Mouse (Mus musculus) ZHBTc4 (cell line): ENCODE results near the gene Chd2.
A peak's percentile ranks its signal among the peaks of the same experiment; 100 is the strongest.
"Not testable (repeated sequence)": the region's sequence is repeated elsewhere in the genome, so short reads cannot be mapped to it uniquely, and the experiment has no call there.

Source experiments
- DNase-seq: peaks from one replicate; pipeline ENCODE4 v3.0.0-alpha.2; 2011; ENCODE audit warnings: low read depth, low spot score

The Chd2 gene

DNA sequence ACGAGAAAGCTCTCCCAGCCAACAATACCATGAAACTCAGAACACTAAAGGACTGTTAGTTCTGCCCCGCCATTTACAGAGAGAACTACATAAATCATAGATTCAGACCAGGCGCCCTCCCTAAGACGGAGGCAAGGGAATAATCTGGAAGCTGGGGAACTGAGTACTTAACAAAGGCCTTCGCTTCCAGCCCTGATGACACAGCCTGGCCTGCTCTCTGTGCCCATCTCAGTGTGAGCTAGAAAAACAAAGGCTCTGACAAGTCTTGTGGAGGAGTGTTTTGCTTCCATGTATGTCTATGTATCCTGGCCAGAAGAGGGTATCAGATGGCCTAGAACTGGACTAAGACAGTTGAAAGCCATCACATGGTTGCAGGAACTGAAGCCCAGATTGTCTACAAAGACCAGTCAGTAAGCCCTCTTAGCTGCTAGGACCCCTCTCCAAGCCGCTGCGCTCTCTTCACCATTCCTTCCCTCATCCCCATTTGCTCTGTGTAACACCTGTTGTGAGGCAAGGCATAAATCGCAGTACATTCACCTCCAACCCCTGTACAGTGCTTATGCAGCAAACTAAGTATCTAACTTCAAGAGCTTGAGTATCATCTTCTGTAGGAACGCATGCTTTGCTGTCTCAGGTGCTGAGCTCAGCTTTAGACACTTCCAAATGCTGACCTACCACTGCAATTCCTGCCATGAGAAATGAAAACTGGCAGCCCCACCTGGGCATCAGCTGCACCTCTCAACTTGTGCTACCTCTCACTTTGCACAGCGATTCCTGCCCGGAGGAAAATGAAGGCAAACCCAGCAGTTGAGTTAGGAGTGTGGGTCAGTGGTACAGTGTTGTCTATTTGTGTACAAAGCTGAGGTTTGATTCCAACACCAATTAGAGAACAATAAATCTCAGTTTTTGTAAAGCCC lies 20.1 kb downstream of the Chd2 start:
- DNase-seq = no peak

DNA sequence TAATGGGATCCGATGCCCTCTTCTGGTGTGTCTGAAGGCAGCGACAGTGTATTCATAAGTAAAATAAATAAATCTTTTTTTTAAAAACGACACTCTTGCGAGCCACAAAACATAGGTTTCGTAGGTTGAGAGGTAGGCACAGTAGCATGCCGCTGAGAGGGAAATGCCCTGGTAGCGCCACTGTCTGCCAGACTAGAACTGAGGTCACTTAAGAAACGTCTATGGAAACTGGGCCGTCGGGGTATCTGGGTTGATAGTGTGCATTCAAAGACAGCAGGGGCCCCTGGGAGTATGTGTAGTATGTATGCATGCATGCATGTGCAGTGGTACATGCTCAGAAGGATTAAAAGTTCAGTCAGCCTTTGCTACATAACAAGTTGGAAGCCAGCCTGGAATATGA lies 21.4 kb downstream of the Chd2 start:
- DNase-seq = no peak

DNA sequence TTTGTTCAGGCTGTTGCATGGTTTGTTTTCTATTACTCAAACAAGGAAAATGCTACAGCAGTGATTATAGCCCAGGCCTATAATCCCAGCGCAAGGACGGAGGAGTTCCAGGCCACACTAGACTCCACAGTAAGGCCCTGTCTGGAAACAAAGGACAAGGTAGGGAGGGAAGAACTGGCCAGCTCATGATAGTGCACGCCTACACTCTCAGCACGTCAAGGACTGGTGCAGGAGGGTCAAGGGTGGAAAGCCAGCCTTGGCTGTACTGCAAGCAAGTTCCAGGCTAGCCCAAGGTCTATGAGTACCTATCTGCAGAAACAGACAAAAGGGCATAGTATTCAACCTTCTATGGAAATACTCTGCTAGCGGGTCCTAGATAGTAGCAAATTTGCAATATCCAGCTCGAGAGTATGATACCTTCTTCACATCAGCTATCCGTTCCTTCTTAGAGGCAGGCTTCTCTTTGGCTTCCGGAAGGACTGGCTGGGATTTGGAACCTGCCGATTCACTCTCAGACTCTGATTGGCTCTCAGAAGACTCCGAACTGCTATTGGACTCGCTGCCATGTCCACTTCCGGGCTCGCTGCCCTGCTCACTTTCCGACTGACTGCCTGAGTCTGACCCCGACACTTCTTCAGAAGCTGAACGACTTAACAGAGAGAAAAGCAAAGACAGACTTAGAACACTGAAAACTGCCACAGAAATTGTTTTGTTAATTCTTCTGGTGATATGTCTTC lies 22.4 kb downstream of the Chd2 start:
- DNase-seq = peak; percentile 75

DNA sequence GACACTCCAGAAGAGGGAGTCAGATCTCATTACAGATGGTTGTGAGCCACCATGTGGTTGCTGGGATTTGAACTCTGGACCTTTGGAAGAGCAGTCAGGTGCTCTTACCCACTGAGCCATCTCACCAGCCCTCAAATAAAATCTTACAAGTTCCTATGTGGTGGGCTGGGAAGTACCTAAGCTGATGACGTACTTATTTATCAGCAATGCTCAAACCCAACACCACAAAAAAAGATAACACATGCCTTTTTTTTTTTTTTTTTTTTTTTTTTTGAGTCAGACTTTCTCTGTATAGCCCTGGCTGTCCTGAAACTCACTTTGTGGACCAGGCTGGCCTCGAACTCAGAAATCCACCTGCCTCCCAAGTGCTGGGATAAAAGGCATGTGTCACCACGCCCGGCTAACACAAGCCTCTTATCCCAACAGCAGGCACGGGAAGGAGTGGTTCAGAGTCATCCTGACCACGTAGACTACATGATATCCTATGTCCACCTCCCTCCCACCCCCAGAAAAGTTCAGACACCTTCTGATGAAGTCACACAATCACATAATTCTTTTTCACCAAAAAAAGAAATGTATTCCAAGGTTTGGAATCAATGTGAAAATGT lies 23.2 kb downstream of the Chd2 start:
- not testable (repeated sequence) for DNase-seq

DNA sequence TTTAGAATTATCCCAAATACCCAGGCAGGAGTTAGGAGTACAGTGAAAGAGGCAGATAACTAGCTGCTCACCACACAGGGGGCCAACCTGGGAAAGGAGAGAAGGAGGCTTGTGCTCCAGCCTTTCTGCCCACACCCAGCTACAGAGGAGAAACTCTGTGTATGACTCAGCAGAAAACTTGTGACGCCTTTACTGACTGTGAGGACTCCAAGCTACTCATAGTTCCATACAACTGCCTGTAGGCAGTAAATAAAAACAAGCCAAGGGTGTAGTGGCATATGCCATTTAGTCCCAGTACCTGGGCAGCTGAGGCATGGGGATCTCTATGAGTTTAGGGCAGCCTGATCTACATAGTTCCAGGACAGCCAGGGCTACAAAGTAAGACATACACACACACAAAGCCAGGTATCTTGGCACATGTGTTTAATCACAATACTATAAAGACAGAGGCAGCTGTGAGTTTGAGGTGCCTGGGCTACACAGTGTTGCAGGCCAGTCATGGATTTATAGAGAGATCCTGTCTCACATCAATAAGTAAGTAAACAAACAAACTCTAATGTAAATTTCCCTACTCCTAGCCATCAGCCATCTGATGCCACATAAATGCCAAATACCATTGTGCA lies 24.1 kb downstream of the Chd2 start:
- DNase-seq = peak; percentile 72

DNA sequence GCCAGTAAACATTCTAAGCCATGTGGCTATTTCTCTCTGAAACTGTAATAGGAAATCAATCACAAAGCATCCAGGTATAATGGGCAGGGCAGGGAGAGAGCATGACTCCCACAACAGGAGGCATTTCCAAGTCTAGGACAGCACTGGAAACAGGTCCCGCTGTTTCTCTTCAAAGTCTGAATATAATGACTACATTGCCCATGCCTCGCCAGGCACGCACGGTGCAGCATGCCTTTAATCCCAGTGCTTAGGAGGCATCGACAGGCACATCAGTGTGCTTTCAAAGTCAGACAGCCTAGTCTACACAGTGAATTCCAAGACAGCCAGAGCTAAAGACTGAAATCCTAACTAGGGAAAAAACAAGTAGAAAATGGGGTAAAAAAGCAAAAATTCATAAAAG lies 24.8 kb downstream of the Chd2 start:
- peak; percentile 27 for DNase-seq

DNA sequence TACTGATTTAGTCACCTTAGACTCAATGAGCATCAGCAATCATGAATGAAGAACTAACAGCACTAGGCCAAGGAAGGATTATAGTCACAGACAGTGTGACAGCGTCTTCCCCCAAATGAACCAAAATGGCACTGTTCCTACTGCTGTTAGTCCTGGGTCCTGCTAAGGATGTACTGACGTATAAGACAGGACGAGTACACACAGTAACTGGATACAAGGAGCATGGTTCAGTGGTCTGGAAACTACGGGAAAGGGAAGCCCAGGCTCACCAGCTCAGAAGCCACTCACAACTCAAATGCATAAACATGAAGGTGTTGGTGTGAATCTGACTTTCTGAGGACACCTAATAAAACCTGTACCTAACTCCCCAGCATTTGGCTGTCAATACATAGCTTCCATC lies 27.1 kb downstream of the Chd2 start:
- DNase-seq = no peak

DNA sequence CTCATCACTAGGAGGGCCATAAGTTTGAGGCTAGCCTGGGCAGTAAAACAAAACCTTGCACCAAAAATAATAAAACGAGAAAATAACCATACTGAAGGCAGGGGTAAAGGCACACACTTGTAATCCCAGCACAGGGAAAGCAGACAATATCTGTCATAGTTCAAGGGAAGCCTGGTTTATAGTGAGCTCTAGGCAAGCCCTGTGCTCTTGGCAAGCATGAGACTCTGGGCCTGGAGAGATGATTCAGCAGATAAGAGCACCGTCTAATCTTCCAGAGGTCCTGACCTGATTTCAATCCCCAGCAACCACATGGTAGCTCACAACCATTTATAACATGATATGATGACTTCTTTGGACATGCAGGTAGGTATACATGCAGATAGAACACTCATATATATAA lies 29.2 kb downstream of the Chd2 start:
- no peak for DNase-seq

DNA sequence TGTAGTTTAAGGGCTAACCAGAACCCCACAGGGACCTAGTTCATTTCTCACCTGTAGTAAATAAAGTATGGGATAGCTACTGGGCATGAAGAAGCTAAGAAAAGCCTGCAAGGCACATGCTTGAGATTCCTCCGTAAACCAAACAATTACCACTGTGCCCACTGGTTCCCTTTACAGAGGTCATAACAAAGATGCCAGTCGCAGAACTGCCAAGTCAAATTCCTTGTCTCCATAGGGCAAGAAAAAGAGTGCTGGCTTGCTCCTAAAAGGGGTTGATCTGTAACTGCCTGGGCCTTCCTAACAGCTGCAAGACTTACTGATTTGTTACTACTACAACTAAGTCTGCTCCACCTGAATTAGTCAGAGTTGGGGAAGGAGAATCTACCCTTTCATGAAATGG lies 32.9 kb downstream of the Chd2 start:
- no peak for DNase-seq

DNA sequence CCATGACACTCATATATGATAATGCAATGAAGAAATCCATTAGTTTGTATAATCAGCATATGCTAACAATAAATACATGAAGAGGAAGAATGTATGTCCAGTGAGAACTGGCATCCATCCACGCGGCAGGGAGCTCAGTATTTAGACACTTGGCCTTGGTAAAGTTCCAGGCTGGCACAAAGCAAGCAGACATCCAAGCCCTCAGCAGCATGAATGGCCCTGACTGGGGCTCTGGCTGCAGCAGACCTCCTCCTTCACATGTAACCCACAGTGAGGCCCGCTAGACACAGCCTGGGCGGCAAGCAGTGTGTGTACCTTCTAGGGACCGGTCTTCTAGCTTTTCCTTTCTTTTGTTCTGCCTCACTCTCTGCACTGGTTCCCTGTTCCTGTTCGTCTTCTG lies 34.1 kb downstream of the Chd2 start:
- DNase-seq = no peak

DNA sequence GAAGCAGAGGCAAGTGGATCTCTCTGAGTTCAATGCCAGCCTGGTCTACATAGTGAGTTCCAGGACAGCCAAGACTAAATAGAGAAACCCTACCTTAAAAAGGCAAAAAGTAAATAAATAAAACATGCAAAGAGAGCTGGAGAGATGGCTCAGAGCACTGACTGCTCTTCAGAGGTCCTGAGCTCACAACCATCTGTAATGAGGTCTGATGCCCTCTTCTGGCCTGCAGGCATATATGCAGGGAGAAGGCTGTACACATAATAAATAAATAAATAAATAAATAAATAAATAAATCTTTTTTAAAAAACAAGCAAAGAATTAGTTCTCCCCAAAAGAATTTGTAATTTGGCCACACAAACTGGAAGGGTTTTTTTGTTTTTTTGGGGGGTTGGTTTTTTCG lies 34.8 kb downstream of the Chd2 start:
- peak; percentile 54 for DNase-seq

DNA sequence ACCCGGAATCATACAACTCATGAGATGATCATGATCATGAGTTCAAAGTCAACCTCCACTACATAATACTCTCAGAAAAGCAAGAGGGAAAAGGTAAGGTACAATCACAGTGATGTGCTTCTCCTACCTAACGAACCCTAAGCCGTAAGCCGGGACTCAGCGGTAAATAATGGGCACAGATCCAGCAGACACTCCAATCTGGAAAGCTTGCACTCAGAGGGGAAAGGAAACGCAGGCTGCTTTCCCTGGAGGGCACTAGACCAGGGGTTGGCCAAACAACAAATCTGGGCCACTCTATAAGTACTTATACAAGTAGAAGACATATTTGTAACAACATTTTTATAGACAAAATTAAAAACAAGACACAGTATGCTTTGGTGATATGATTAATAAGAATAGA lies 36.4 kb downstream of the Chd2 start:
- DNase-seq = no peak

DNA sequence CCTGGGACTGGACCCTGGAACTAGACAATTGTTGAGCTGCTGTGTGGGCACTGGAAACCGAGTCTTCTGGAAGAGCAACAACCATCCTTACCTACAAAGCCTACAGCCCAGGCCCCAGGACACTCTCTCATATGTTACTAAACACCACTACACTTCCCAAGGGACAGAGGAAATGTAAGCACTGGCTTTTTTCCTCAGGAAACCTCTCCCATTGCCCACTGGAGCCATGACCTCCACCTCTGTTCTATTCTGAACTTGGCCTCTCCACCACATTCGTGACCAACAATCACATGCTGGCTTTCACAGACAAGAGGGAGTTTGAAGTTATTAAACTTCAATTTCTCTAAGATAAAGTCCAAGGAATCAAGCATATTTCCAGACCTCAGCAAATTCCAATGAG lies 43.4 kb downstream of the Chd2 start:
- DNase-seq = no peak

DNA sequence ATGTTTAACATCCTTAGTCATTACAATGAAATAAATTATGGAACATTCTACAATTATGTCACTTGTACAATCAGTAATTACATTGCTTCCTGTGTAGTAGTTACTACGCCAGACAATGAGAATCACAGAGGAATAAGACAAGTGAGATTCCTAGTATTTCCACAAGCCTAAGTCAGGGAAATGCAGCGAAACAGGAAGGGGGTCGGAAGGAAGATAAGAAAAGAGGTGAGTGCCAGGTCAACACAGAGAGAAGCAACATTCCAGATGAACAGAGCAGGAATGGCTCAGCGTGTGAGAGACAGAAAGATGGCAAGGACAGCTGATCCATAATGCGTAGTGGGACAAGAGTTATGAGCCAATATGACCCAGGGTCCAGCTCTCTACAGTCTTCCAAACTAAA lies 52.4 kb downstream of the Chd2 start:
- DNase-seq = no peak

DNA sequence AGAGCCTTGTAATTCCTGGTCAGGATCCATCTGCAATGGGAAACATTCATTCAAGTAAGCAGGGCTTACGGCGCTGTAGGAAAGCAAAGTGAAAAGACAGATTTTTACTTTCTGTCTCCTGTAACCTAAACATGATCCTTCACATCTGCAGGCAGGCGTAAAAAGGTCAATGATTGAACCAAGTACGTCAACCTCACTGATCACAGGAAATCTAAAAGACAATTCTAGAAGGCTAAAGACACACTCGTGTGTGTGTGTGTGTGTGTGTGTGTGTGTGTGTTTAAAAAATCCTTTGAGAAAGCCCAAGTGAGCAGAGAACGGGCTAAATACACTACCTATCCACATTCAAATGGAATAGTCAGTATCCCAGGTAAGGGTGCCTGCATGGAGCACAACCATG lies 60.5 kb downstream of the Chd2 start:
- no peak for DNase-seq

DNA sequence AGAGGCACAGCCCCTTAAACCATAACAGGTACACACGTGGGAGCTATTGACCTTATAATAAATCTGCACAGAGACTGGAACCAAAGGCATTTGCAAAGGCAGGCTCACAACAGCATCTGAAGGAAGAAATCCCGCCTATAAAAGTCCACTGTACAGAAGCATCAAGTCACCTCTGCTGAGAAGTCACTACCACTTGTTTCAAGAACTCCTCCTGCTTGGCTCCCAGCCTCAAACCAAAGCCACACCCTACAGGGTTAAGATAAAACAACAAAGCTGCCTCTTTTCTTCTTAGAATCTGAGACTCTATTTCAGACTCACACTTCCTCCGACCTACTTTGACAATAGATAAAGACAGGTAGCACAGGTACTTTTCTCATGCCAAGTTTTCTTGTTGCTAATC lies 62.1 kb downstream of the Chd2 start:
- no peak for DNase-seq

DNA sequence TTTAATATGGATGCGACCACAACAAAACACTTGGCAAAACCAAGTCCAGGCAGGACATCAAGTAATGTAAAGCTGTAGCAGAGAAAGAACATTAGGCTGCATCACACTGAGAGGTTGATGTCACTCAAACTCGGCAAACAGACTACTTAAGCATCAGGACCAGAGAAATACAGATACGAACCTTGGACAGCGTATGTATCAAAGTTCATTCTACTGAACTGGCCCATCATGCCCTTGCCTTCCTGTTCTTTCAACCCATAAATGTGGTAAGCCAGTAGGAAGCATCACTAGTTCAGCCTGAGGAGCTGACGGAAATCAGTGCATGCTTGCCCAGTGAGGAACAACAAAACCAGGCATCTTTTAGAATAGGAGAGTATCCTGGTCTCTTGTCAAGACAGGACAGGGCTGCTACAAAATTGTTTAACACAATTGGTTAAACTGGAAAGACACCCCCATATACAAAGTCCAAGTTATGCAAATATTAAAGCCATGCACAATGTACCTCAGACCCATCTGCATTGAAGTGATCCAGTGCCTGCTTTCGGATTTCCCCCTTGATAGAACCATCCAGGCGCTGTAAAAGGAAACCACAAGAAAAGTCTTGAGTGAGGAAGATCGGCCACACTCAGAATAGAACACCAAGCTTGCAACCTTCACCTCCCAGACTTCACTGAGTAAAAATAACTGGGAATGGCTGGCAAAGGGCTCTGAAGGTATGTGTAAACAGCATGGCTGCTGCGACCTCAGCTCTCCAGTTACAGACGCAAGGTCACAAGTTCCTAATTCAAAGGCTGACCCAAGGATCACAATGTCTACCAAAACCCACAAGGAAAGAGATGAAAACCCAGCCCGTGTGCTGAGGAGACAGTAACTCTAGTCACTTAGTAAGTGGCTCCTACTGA lies 63.2 kb downstream of the Chd2 start:
- DNase-seq = no peak

DNA sequence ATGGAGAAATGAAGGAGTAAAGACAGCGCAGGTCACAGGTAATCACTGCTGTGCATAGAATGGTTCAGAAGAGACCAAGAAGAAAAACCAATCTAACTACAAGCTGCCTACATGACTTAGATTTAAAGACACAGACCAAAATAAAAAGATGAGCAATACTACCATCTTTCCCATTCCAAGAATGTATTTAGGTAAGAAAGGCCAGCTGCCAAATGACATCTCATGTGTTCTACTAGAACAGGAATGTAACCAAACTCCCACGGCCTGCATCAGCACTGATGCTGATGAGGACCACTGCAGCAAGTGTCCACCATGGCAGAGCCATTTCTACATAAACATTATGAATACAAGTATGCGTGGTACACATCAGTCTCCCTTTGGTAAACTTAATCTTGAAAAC lies 73.9 kb downstream of the Chd2 start:
- no peak for DNase-seq

DNA sequence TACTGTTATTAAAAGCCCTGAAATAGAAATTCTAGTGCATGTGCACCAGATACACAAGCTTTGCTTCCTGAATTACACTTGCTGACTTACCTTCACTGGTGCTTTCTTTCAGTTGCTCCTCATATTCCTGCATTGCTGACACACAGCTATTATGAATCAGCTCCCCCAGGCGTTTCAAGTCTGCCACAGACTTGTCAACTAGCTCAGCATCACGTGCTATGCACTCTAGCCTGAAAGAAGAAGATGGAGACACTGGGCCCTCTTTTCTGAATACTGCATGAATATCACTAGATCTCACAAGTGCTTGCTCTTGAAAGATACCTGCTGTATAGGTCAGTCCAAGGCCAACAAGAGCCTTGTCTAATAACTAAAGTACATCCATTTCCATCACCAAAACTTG lies 78.1 kb downstream of the Chd2 start:
- no peak for DNase-seq

DNA sequence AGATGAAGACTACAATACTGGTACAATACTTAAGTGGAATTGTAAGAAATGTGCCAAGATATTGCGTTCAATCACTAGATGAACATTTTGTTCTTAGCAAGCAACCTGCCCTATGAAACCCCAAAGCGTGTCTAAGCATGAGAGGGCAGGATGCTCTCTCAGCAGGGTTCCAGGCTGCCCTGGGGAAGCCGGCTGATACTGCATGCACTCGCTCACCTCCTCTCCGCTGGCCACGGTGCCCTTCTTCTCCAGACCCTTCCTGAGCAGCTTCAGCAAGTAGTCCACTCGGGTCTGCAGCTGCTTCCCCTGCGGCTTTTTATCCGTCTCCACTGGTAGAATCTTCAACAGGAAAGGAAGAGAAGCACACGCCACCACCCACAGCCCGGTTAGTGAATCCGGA lies 87.5 kb downstream of the Chd2 start:
- DNase-seq = no peak

DNA sequence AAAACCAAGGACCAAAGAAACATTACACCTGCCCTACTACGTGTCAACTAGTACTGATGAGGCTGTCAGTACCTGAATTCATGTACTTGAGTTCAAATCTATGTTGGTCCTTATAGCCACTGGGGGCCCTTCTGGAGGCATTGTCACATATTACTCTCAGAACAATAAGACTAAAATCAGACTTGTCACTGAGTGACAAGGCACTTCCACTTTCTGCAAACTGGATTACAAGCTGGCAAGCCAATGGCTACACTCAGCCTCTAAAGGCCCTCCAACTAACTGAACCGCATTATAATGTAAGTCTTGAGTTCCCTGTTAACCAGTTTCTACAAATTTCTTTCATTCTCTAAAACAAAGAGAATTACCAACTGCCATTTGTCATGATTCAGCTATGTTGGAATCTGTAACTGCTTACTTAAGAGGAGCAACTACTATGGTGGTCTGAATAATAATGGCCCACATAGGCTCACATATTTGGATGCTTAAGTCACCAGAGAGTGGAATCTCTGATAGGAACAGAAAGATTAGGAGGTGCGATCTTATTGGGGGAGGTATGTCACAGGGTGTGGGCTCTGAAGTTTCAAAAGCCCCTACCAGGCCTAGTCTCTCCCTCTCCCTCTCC lies 89.3 kb downstream of the Chd2 start:
- no peak for DNase-seq
